Mouse (Mus musculus): ENCODE measurements around the gene E2f8. TPM values are rescaled to one million over a fixed set of nuclear protein-coding genes. Genes with fewer than 3 reads are reported as not detected.

The E2f8 gene
- polyA plus RNA-seq, 1 experiment from 2014 or later: 23.6 TPM

- no peak overlapping the region for H3K4me3 ChIP-seq (ENCODE audit: low read depth, low read length)
- no peaks in the 10 kb centered on the region for H3K27me3 ChIP-seq (ENCODE audit: control insufficient read depth, insufficient read depth, low read length)
- H3K4me1 ChIP-seq (ENCODE audit: control insufficient read depth, insufficient read depth, low read length): no peaks in the 10 kb centered on the region
- no peak overlapping the region for H3K27ac ChIP-seq (ENCODE audit: low read length)
- no peak for ATAC-seq (ENCODE audit: insufficient number of reproducible peaks, insufficient read depth, low FRiP score, low read depth)
- H3K4me2 ChIP-seq (replicated peaks; ENCODE audit: low read depth, low read length): no peak overlapping the region
- no peaks in the 10 kb centered on the region for H3K9me3 ChIP-seq (ENCODE audit: control insufficient read depth, low read depth, low read length)
- 67% methylated on average over 12 of the region's 12 CpGs for WGBS
- H3K9ac ChIP-seq (replicated peaks; ENCODE audit: low read depth, low read length): no peak overlapping the region
- no peaks in the 10 kb centered on the region for H3K36me3 ChIP-seq (ENCODE audit: control insufficient read depth, insufficient read depth, low read length)
Observed at GRCm38 (mm10) chr7:48914630-48915506, 33.5 kb upstream of the E2f8 start.

DNA sequence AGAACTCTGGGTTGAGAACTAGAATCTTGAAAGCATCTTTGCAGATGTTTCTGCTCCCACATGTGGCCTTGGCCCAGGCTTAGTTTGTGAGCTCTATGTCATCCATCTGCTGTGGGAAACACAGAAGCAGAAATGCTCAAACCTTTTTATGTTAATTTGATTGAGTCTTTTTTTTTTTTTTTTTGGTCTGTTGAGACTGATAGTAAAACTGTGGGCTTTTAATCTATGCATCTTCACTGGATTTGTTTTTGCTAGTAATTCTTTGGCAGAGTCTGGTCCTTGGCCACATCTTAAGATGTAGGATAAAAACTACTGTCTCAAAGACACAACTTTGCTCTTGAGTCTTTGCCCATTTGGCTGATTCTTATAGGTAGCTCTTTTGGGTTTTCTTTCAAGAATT lies 29.8 kb upstream of the E2f8 start:
- no peak for ATAC-seq (ENCODE audit: insufficient number of reproducible peaks, insufficient read depth, low FRiP score, low read depth)

GRCm38 (mm10) chr7:48910282-48910681 lies 28.9 kb upstream of the E2f8 start:
- no peaks in the 10 kb centered on the region for H3K27me3 ChIP-seq (ENCODE audit: control insufficient read depth, insufficient read depth, low read length)
- H3K4me3 ChIP-seq (ENCODE audit: low read depth, low read length): no peak overlapping the region
- no peaks in the 10 kb centered on the region for H3K9me3 ChIP-seq (ENCODE audit: control insufficient read depth, low read depth, low read length)
- H3K9ac ChIP-seq (replicated peaks; ENCODE audit: low read depth, low read length): no peak overlapping the region
- 67% methylated on average over 6 of the region's 6 CpGs for WGBS
- H3K36me3 ChIP-seq (ENCODE audit: control insufficient read depth, insufficient read depth, low read length): no peaks in the 10 kb centered on the region
- no peak for ATAC-seq (ENCODE audit: insufficient number of reproducible peaks, insufficient read depth, low FRiP score, low read depth)
- no peaks in the 10 kb centered on the region for H3K4me1 ChIP-seq (ENCODE audit: control insufficient read depth, insufficient read depth, low read length)
- H3K27ac ChIP-seq (ENCODE audit: low read length): no peak overlapping the region
- no peak overlapping the region for H3K4me2 ChIP-seq (replicated peaks; ENCODE audit: low read depth, low read length)

More for the DNA sequence above, 29.8 kb upstream of the E2f8 start:
- no peaks in the 10 kb centered on the region for H3K27me3 ChIP-seq (ENCODE audit: control insufficient read depth, insufficient read depth, low read length)
- no peaks in the 10 kb centered on the region for H3K4me1 ChIP-seq (ENCODE audit: control insufficient read depth, insufficient read depth, low read length)
- H3K9ac ChIP-seq (replicated peaks; ENCODE audit: low read depth, low read length): no peak overlapping the region
- no peaks in the 10 kb centered on the region for H3K36me3 ChIP-seq (ENCODE audit: control insufficient read depth, insufficient read depth, low read length)
- H3K4me2 ChIP-seq (replicated peaks; ENCODE audit: low read depth, low read length): no peak overlapping the region
- H3K9me3 ChIP-seq (ENCODE audit: control insufficient read depth, low read depth, low read length): no peaks in the 10 kb centered on the region
- H3K4me3 ChIP-seq (ENCODE audit: low read depth, low read length): no peak overlapping the region
- no peak overlapping the region for H3K27ac ChIP-seq (ENCODE audit: low read length)

DNA sequence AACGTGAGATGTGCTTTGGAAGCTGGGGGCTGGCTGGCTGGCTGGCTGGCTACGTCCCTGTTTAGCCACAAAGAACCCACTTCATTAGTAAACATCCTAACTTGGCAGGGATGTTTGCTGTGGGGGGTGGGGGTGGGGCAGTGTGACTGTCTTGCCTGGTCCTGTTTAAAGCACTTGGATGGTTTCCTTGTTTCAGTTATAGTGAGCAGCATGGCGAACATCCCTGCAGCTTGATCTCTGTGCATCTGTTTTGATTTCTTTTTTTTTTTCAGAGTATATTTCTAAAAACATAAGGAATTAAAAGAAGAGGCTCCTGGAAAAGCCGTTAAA lies 27.9 kb upstream of the E2f8 start:
- H3K4me1 ChIP-seq (ENCODE audit: control insufficient read depth, insufficient read depth, low read length): no peaks in the 10 kb centered on the region
- no peak overlapping the region for H3K27ac ChIP-seq (ENCODE audit: low read length)
- no peak overlapping the region for H3K4me2 ChIP-seq (replicated peaks; ENCODE audit: low read depth, low read length)
- 57% methylated on average over 4 of the region's 4 CpGs for WGBS
- no peak overlapping the region for H3K9ac ChIP-seq (replicated peaks; ENCODE audit: low read depth, low read length)
- H3K36me3 ChIP-seq (ENCODE audit: control insufficient read depth, insufficient read depth, low read length): no peaks in the 10 kb centered on the region
- no peak for ATAC-seq (ENCODE audit: insufficient number of reproducible peaks, insufficient read depth, low FRiP score, low read depth)
- H3K27me3 ChIP-seq (ENCODE audit: control insufficient read depth, insufficient read depth, low read length): no peaks in the 10 kb centered on the region
- H3K9me3 ChIP-seq (ENCODE audit: control insufficient read depth, low read depth, low read length): no peaks in the 10 kb centered on the region
- no peak overlapping the region for H3K4me3 ChIP-seq (ENCODE audit: low read depth, low read length)

DNA sequence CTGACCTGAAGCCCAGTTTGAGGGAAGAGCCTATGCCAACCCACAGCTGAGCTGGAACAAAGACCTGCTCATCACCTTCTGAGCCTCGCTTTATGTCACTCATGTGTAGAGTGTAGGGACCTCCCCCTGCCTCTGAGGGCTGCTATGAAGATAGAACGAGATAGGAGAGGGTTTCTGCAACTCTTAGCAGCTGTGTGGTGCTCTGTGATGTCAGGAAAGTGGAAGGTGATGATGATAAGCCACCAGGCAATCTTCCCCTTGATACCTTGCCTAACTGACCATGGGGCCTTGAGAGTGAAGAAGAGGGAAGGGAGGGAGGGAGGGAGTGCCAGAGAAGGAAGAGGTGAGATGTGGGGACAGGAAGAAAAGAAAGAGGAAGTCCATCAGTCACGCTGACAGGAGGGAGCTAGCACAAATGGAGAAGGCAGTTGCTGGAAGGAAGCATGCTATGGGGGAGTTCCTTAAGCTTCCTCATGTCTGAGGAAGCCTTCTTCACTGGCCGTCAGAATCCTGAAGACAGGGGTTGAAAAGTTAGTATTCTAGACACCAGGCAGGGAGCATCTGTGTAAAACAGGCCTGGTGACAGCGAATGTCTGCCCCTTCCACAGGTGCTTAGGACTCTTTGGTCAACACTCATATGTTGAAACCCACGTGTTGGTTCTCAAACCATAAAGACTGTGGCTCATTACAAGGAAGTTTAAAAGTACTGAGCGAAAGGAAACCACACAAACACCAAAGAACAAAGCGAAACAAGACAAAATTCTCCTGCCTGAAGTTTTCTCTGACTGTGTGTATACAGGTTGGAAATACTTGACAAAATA lies 27.3 kb upstream of the E2f8 start, which contains the start of gene Nav2:
Gene Nav2, plus strand, starts transcription at position 196 of the 821 bp plus-strand sequence.
- 54% methylated on average over 8 of the region's 8 CpGs for WGBS
- H3K4me1 ChIP-seq (ENCODE audit: control insufficient read depth, insufficient read depth, low read length): no peaks in the 10 kb centered on the region
- no peak within 1 kb of the TSS for H3K27ac ChIP-seq (ENCODE audit: low read length)
- H3K9ac ChIP-seq (replicated peaks; ENCODE audit: low read depth, low read length): no peak within 1 kb of the TSS
- no peaks in the 10 kb centered on the region for H3K36me3 ChIP-seq (ENCODE audit: control insufficient read depth, insufficient read depth, low read length)
- H3K27me3 ChIP-seq (ENCODE audit: control insufficient read depth, insufficient read depth, low read length): no peaks in the 10 kb centered on the region
- no peak for ATAC-seq (ENCODE audit: insufficient number of reproducible peaks, insufficient read depth, low FRiP score, low read depth)
- H3K9me3 ChIP-seq (ENCODE audit: control insufficient read depth, low read depth, low read length): no peaks in the 10 kb centered on the region
- no peak within 1 kb of the TSS for H3K4me2 ChIP-seq (replicated peaks; ENCODE audit: low read depth, low read length)
- H3K4me3 ChIP-seq (ENCODE audit: low read depth, low read length): no peak within 1 kb of the TSS

DNA sequence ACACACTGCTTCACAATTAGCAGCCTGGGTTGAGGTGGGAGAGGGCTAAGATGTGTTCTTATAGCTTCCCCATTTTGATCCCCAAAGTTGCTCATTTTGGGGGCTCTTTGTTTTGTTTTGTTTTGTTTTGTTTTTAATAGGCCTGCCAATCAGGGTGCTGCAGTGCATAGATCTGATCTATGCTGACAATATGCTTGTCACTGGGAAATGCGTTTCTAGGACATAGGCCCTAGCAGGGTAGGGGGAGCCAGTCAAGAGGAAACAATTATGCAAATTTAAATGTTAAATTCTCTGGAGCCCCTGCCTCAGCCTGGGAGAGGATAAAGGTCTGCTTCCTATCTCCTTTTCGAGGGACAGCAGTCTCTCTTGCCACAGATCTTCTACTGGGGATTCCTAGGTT lies 21.1 kb upstream of the E2f8 start:
- no peaks in the 10 kb centered on the region for H3K9me3 ChIP-seq (ENCODE audit: control insufficient read depth, low read depth, low read length)
- H3K4me3 ChIP-seq (ENCODE audit: low read depth, low read length): no peak overlapping the region
- ATAC-seq (ENCODE audit: insufficient number of reproducible peaks, insufficient read depth, low FRiP score, low read depth): no peak
- no peaks in the 10 kb centered on the region for H3K36me3 ChIP-seq (ENCODE audit: control insufficient read depth, insufficient read depth, low read length)
- no peaks in the 10 kb centered on the region for H3K27me3 ChIP-seq (ENCODE audit: control insufficient read depth, insufficient read depth, low read length)
- H3K27ac ChIP-seq (ENCODE audit: low read length): no peak overlapping the region
- WGBS: 27% methylated on average over 2 of the region's 2 CpGs
- no peak overlapping the region for H3K4me2 ChIP-seq (replicated peaks; ENCODE audit: low read depth, low read length)
- H3K4me1 ChIP-seq (ENCODE audit: control insufficient read depth, insufficient read depth, low read length): no peaks in the 10 kb centered on the region
- no peak overlapping the region for H3K9ac ChIP-seq (replicated peaks; ENCODE audit: low read depth, low read length)

DNA sequence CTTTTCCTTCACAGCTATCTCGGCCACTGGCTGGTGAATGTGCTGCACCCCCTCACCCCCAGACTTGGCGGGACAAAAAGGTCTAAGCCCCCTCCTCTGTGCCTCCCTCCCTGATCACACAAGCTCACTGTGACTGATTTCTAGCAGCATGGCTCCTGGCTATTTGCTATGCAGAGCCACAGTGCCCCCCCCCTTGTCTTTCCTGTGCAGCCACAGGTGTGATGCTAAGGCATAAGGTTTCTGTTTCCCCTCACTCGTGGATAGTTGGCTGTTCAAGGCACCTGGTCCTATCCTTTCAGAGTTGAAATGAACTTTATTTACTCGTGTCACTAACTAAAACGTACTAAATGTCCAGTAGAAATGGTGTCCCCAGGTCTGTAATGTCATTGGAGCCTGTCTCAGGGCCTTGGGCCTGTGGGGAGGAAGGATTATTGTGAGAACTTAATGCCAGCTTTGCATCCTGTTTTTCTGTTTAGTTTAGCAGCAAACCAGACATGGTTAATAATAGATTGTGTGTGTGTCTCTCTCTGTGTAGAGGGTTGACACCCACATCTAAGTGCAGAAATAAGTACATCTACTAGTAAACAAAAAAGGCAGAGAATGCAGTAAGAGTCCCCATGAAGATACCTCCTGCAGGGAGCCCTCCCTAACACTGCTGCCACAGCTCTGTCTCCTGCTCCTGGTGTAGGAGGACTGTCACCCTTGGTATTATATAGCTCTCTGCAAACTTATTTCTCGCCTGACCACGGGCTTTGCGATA lies 19.2 kb upstream of the E2f8 start:
- no peak overlapping the region for H3K9ac ChIP-seq (replicated peaks; ENCODE audit: low read depth, low read length)
- WGBS: 67% methylated on average over 8 of the region's 8 CpGs
- no peak overlapping the region for H3K4me2 ChIP-seq (replicated peaks; ENCODE audit: low read depth, low read length)
- no peaks in the 10 kb centered on the region for H3K27me3 ChIP-seq (ENCODE audit: control insufficient read depth, insufficient read depth, low read length)
- no peak overlapping the region for H3K27ac ChIP-seq (ENCODE audit: low read length)
- no peak for ATAC-seq (ENCODE audit: insufficient number of reproducible peaks, insufficient read depth, low FRiP score, low read depth)
- no peak overlapping the region for H3K4me3 ChIP-seq (ENCODE audit: low read depth, low read length)
- H3K9me3 ChIP-seq (ENCODE audit: control insufficient read depth, low read depth, low read length): no peaks in the 10 kb centered on the region
- H3K4me1 ChIP-seq (ENCODE audit: control insufficient read depth, insufficient read depth, low read length): no peaks in the 10 kb centered on the region
- no peaks in the 10 kb centered on the region for H3K36me3 ChIP-seq (ENCODE audit: control insufficient read depth, insufficient read depth, low read length)

DNA sequence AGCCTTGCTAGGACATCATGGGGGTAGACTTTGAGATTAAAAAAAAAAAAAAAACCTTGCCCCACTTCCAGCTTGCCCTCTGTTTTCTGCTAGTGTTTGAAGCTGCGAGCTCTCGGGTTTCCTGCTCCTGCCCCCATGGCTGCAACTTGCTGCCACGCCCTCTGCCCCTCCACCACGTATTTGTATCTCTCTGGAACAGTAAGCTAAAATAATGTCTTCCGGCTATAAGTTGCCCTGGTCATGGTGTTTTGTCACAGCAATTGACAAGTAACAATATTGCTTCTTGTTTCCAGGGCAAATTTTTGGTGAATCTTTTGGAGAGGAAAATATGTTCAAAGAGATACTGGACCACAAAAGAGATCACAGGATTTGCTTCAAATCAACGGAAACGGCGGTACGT lies 17.0 kb upstream of the E2f8 start:
- Histone ChIP-seq H3K27me3 (ENCODE audit: control insufficient read depth, insufficient read depth, low read length) (no peaks in the 10 kb centered on the region), H3K27ac (ENCODE audit: low read length) (no peak overlapping the region), H3K4me1 (ENCODE audit: control insufficient read depth, insufficient read depth, low read length) (no peaks in the 10 kb centered on the region), H3K9ac (replicated peaks; ENCODE audit: low read depth, low read length) (no peak overlapping the region), H3K4me3 (ENCODE audit: low read depth, low read length) (no peak overlapping the region), H3K4me2 (replicated peaks; ENCODE audit: low read depth, low read length) (no peak overlapping the region), H3K36me3 (ENCODE audit: control insufficient read depth, insufficient read depth, low read length) (no peaks in the 10 kb centered on the region), H3K9me3 (ENCODE audit: control insufficient read depth, low read depth, low read length) (no peaks in the 10 kb centered on the region)
- no peak for ATAC-seq (ENCODE audit: insufficient number of reproducible peaks, insufficient read depth, low FRiP score, low read depth)
- WGBS: 58% methylated on average over 9 of the region's 9 CpGs

All from stomach, embryonic 14.5 days (tissue).